Mouse (Mus musculus) hindbrain, embryonic 10.5 days (tissue): ENCODE measurements around the gene Brd7. TPM values are rescaled to one million over a fixed set of nuclear protein-coding genes. Genes with fewer than 3 reads are reported as not detected.

Source experiments
- DNase-seq: peaks from one replicate; pipeline ENCODE4 v3.0.0-alpha.2; 2017; ENCODE audit warnings: low spot score
- H3K27ac ChIP-seq: fragments of 300-500 bp; sonication (generic); 2 replicates; pipeline ENCODE4 v1.5.1; 2016; ENCODE audit warnings: mild to moderate bottlenecking, moderate library complexity
- H3K27me3 ChIP-seq: fragments of 300-500 bp; sonication (generic); 2 replicates; pipeline ENCODE4 v1.6.1; 2016; ENCODE audit warnings: mild to moderate bottlenecking; ENCODE audit not compliant: poor library complexity, insufficient read depth, severe bottlenecking
- H3K36me3 ChIP-seq: fragments of 300-500 bp; sonication (generic); 2 replicates; pipeline ENCODE4 v1.6.1; 2016; ENCODE audit warnings: mild to moderate bottlenecking, moderate library complexity
- H3K4me1 ChIP-seq: fragments of 300-500 bp; sonication (generic); replicated peaks from 2 replicates; pipeline ENCODE4 v1.6.1; 2016; ENCODE audit warnings: mild to moderate bottlenecking
- H3K4me3 ChIP-seq: fragments of 300-500 bp; sonication (generic); 2 replicates; pipeline ENCODE4 v1.5.1; 2016; ENCODE audit warnings: mild to moderate bottlenecking, moderate library complexity
- H3K9me3 ChIP-seq: fragments of 300-500 bp; sonication (generic); 2 replicates; pipeline ENCODE4 v1.6.1; 2016; ENCODE audit warnings: mild to moderate bottlenecking, moderate library complexity
- WGBS: fragments of 180-500 bp; shearing (Covaris S2); methylation state at CpG from one replicate; pipeline ENCODE4 v1.1.7; 2016; 5-methylcytosine and 5-hydroxymethylcytosine counted together
- polyA plus RNA-seq: library from polyadenylated mRNA; unstranded; fragments of >200 nt; fragmentation: Nextera tagmentation; extraction: Ambion mirVana; gene quantifications from 2 replicates; pipeline ENCODE4 v1.2.1, GENCODE M21; 2016

Gene Brd7
- polyA plus RNA-seq, 1 experiment from 2014 or later = 61.8 TPM

- Histone ChIP-seq H3K4me1 (peaks cover 6% of the 10 kb centered on the region; the same call in 1 of the 2 replicates), H3K9me3 (no peaks in the 10 kb centered on the region), H3K27me3 (no peaks in the 10 kb centered on the region), H3K4me3 (no peak overlapping the region), H3K27ac (no peak overlapping the region), H3K36me3 (peaks cover 7% of the 10 kb centered on the region; the same call in 1 of the 2 replicates)
- WGBS = 89% methylated on average over 8 of the region's 8 CpGs
- no peak for DNase-seq
These were observed 43.8 kb downstream of the Brd7 start for GRCm38 (mm10) chr8:88318151-88318550.

GRCm38 (mm10) chr8:88317341-88317740 is 44.7 kb downstream of the Brd7 start:
- H3K4me3 ChIP-seq = no peak overlapping the region
- H3K36me3 ChIP-seq = 0 out of 2 replicates have a peak, but pooled peaks cover 5% of the 10 kb centered on the region
- 73% methylated on average over 5 of the region's 5 CpGs for WGBS
- no peaks in the 10 kb centered on the region for H3K27me3 ChIP-seq
- H3K27ac ChIP-seq = peak overlapping the region; percentile 35; the same call in 1 of the 2 replicates
- H3K9me3 ChIP-seq = no peaks in the 10 kb centered on the region
- DNase-seq = no peak
- peaks cover 6% of the 10 kb centered on the region; the same call in 1 of the 2 replicates for H3K4me1 ChIP-seq

- H3K4me3 ChIP-seq = no peak overlapping the region
- no peak for DNase-seq
- WGBS = 60% methylated on average over 8 of the region's 8 CpGs
These were observed 45.7 kb downstream of the Brd7 start for GRCm38 (mm10) chr8:88316139-88316931.

GRCm38 (mm10) chr8:88315302-88315701 is 46.7 kb downstream of the Brd7 start:
- H3K36me3 ChIP-seq = no peaks in the 10 kb centered on the region
- H3K4me3 ChIP-seq = no peak overlapping the region
- 96% methylated on average over 8 of the region's 8 CpGs for WGBS
- DNase-seq = no peak
- no peaks in the 10 kb centered on the region for H3K9me3 ChIP-seq
- H3K27ac ChIP-seq = no peak overlapping the region
- no peaks in the 10 kb centered on the region for H3K27me3 ChIP-seq
- peaks cover 6% of the 10 kb centered on the region; the same call in 1 of the 2 replicates for H3K4me1 ChIP-seq

More at GRCm38 (mm10) chr8:88316139-88316931, 45.7 kb downstream of the Brd7 start:
- Histone ChIP-seq H3K9me3 (no peaks in the 10 kb centered on the region), H3K27ac (no peak overlapping the region), H3K36me3 (0 out of 2 replicates have a peak, but pooled peaks cover under 1% of the 10 kb centered on the region), H3K27me3 (no peaks in the 10 kb centered on the region), H3K4me1 (peaks cover 6% of the 10 kb centered on the region; the same call in 1 of the 2 replicates)

- Histone ChIP-seq H3K36me3 (no peaks in the 10 kb centered on the region), H3K4me3 (no peak overlapping the region), H3K4me1 (peaks cover 15% of the 10 kb centered on the region; the same call in 1 of the 2 replicates), H3K27ac (no peak overlapping the region), H3K27me3 (no peaks in the 10 kb centered on the region), H3K9me3 (no peaks in the 10 kb centered on the region)
- 93% methylated on average over 12 of the region's 12 CpGs for WGBS
- no peak for DNase-seq
These were observed 48.0 kb downstream of the Brd7 start for GRCm38 (mm10) chr8:88313991-88314390.

GRCm38 (mm10) chr8:88312966-88313365 is 49.0 kb downstream of the Brd7 start:
- no peak for DNase-seq
- 80% methylated on average over 8 of the region's 8 CpGs for WGBS
- no peaks in the 10 kb centered on the region for H3K36me3 ChIP-seq
- peaks cover 15% of the 10 kb centered on the region; the same call in 1 of the 2 replicates for H3K4me1 ChIP-seq
- H3K27ac ChIP-seq = no peak overlapping the region
- H3K9me3 ChIP-seq = no peaks in the 10 kb centered on the region
- no peak overlapping the region for H3K4me3 ChIP-seq
- no peaks in the 10 kb centered on the region for H3K27me3 ChIP-seq

- Histone ChIP-seq H3K9me3 (no peaks in the 10 kb centered on the region), H3K4me3 (no peak overlapping the region), H3K36me3 (0 out of 2 replicates have a peak, but pooled peaks cover 4% of the 10 kb centered on the region), H3K27ac (0 out of 2 replicates have a peak overlapping the region, but pooled peaks have one; percentile 12), H3K27me3 (no peaks in the 10 kb centered on the region), H3K4me1 (peaks cover 9% of the 10 kb centered on the region; the same call in 1 of the 2 replicates)
- 94% methylated on average over 13 of the region's 13 CpGs for WGBS
- no peak for DNase-seq
These were observed 51.7 kb downstream of the Brd7 start for GRCm38 (mm10) chr8:88310286-88310685.

GRCm38 (mm10) chr8:88309881-88310280 is 52.1 kb downstream of the Brd7 start:
- H3K27ac ChIP-seq = no peak overlapping the region
- DNase-seq = no peak
- no peaks in the 10 kb centered on the region for H3K9me3 ChIP-seq
- H3K27me3 ChIP-seq = no peaks in the 10 kb centered on the region
- H3K36me3 ChIP-seq = 0 out of 2 replicates have a peak, but pooled peaks cover 4% of the 10 kb centered on the region
- WGBS = 89% methylated on average over 7 of the region's 7 CpGs
- H3K4me1 ChIP-seq = peaks cover 9% of the 10 kb centered on the region; the same call in 1 of the 2 replicates
- no peak overlapping the region for H3K4me3 ChIP-seq

- Histone ChIP-seq H3K4me1 (peaks cover 9% of the 10 kb centered on the region; the same call in 1 of the 2 replicates), H3K27ac (0 out of 2 replicates have a peak overlapping the region, but pooled peaks have one; percentile 36), H3K4me3 (no peak overlapping the region), H3K36me3 (0 out of 2 replicates have a peak, but pooled peaks cover 4% of the 10 kb centered on the region), H3K9me3 (no peaks in the 10 kb centered on the region), H3K27me3 (no peaks in the 10 kb centered on the region)
- WGBS = 75% methylated on average over 10 of the region's 10 CpGs
- no peak for DNase-seq
These were observed 52.6 kb downstream of the Brd7 start for GRCm38 (mm10) chr8:88309274-88309873.

- 0 out of 2 replicates have a peak, but pooled peaks cover 4% of the 10 kb centered on the region for H3K36me3 ChIP-seq
- H3K27me3 ChIP-seq = no peaks in the 10 kb centered on the region
- 89% methylated on average over 4 of the region's 4 CpGs for WGBS
- no peak overlapping the region for H3K4me3 ChIP-seq
- peaks cover 9% of the 10 kb centered on the region for H3K4me1 ChIP-seq
- no peak for DNase-seq
- H3K9me3 ChIP-seq = no peaks in the 10 kb centered on the region
- no peak overlapping the region for H3K27ac ChIP-seq
These were observed 54.3 kb downstream of the Brd7 start for GRCm38 (mm10) chr8:88307736-88308135.

GRCm38 (mm10) chr8:88306511-88306910 is 55.5 kb downstream of the Brd7 start:
- Histone ChIP-seq H3K4me3 (no peak overlapping the region), H3K27me3 (no peaks in the 10 kb centered on the region), H3K27ac (no peak overlapping the region), H3K9me3 (no peaks in the 10 kb centered on the region), H3K36me3 (0 out of 2 replicates have a peak, but pooled peaks cover 4% of the 10 kb centered on the region), H3K4me1 (peaks cover 21% of the 10 kb centered on the region)
- DNase-seq = no peak
- WGBS = 72% methylated on average over 14 of the region's 14 CpGs

GRCm38 (mm10) chr8:88305814-88306213 is 56.2 kb downstream of the Brd7 start:
- 0 out of 2 replicates have a peak, but pooled peaks cover 4% of the 10 kb centered on the region for H3K36me3 ChIP-seq
- H3K27me3 ChIP-seq = no peaks in the 10 kb centered on the region
- H3K4me3 ChIP-seq = no peak overlapping the region
- no peak overlapping the region for H3K27ac ChIP-seq
- WGBS = 90% methylated on average over 4 of the region's 4 CpGs
- H3K4me1 ChIP-seq = peaks cover 25% of the 10 kb centered on the region
- H3K9me3 ChIP-seq = no peaks in the 10 kb centered on the region
- no peak for DNase-seq
